Mouse (Mus musculus): Measurements from ENCODE around the gene Cbx6. TPM values are rescaled to one million over a fixed set of nuclear protein-coding genes. Genes with fewer than 3 reads are reported as not detected.

Cbx6 gene
- 20.6 TPM for total RNA-seq (2023)

GRCm38 (mm10) chr15:79834130-79834880, at the start of gene Cbx6, which contains the start of gene Npcd:
TSS of gene Cbx6 (minus strand) at chr15:79834688.
TSS of gene Npcd (minus strand) at chr15:79834237.

GRCm38 (mm10) chr15:79804352-79805071, 30.0 kb downstream of the Cbx6 start, which contains the start of gene Nptxr:
TSS of gene Nptxr (minus strand) at chr15:79804766.

GRCm38 (mm10) chr15:79777749-79778148, 56.7 kb downstream of the Cbx6 start, which contains the start of gene Dnal4:
TSS of gene Dnal4 (minus strand) at chr15:79777849.

Other genes starting within 250 kb of the Cbx6 start
- not detected for gene Dmc1, start 229.6 kb downstream of the Cbx6 start, total RNA-seq (2023)
- 0.47 TPM for gene Fam227a, start 175.7 kb downstream of the Cbx6 start, total RNA-seq (2023)
- 6.7 TPM for gene Cby1, start 175.5 kb downstream of the Cbx6 start, total RNA-seq (2023)
- 99.1 TPM for gene Tomm22, start 163.8 kb downstream of the Cbx6 start, total RNA-seq (2023)
- gene Josd1, start 146.8 kb downstream of the Cbx6 start, total RNA-seq (2023), result 24.4 TPM
- 126 TPM for gene Gtpbp1, start 143.8 kb downstream of the Cbx6 start, total RNA-seq (2023)
- gene Sun2, start 92.2 kb downstream of the Cbx6 start, total RNA-seq (2023), result 426 TPM
- gene Dnal4, start 56.8 kb downstream of the Cbx6 start, total RNA-seq (2023), result 6.8 TPM
- gene Nptxr, start 29.9 kb downstream of the Cbx6 start, total RNA-seq (2023), result 0.33 TPM
- gene Npcd, start 451 bp downstream of the Cbx6 start, total RNA-seq (2023), result not detected
- gene Apobec3, start 57.0 kb upstream of the Cbx6 start, total RNA-seq (2023), result 91.8 TPM
- gene Cbx7, start 136.4 kb upstream of the Cbx6 start, total RNA-seq (2023), result 128 TPM
- 1.7 TPM for gene Pdgfb, start 180.3 kb upstream of the Cbx6 start, total RNA-seq (2023)